Mouse (Mus musculus) forebrain, embryonic 16.5 days (tissue): ENCODE measurements around the gene Mrps36. TPM values are rescaled to one million over a fixed set of nuclear protein-coding genes. Genes with fewer than 3 reads are reported as not detected.
A peak's percentile ranks its signal among the peaks of the same experiment; 100 is the strongest.
"Not testable (repeated sequence)": the region's sequence is repeated elsewhere in the genome, so short reads cannot be mapped to it uniquely, and the experiment has no call there.

Experiments
- ATAC-seq: fragments of 200-750 bp; cut with Nextera tagmentation; 2 replicates; pipeline ENCODE4 v1.8.0; 2017; ENCODE audit warnings: mild to moderate bottlenecking, moderate library complexity
- H3K27ac ChIP-seq: fragments of 300-500 bp; sonication (generic); 2 replicates; pipeline ENCODE4 v1.5.1; 2014; ENCODE audit warnings: low read length, control low read depth
- H3K27me3 ChIP-seq: fragments of 300-500 bp; sonication (generic); replicated peaks from 2 replicates; pipeline ENCODE4 v1.6.1; 2014; ENCODE audit warnings: low read length; ENCODE audit not compliant: control insufficient read depth, insufficient read depth
- H3K36me3 ChIP-seq: fragments of 300-500 bp; sonication (generic); 2 replicates; pipeline ENCODE4 v1.6.1; 2014; ENCODE audit not compliant: control insufficient read depth, insufficient read depth
- H3K4me1 ChIP-seq: fragments of 300-500 bp; sonication (generic); replicated peaks from 2 replicates; pipeline ENCODE4 v1.6.1; 2014; ENCODE audit warnings: low read length; ENCODE audit not compliant: control insufficient read depth, insufficient read depth
- H3K4me2 ChIP-seq: fragments of 300-500 bp; sonication (generic); 2 replicates; pipeline ENCODE4 v1.6.1; 2014; ENCODE audit warnings: mild to moderate bottlenecking, low read length, control low read depth
- H3K4me3 ChIP-seq: fragments of 300-500 bp; sonication (generic); replicated peaks from 2 replicates; pipeline ENCODE4 v1.5.1; 2014; ENCODE audit warnings: mild to moderate bottlenecking, low read length, control low read depth
- H3K9ac ChIP-seq: fragments of 300-500 bp; sonication (generic); replicated peaks from 2 replicates; pipeline ENCODE4 v1.6.1; 2014; ENCODE audit warnings: low read depth, low read length, control low read depth
- H3K9me3 ChIP-seq: fragments of 300-500 bp; sonication (generic); 2 replicates; pipeline ENCODE4 v1.6.1; 2016; ENCODE audit warnings: low read length; ENCODE audit not compliant: control insufficient read depth
- WGBS: fragments of 180-500 bp; shearing (Covaris S2); extraction: QIAGEN DNeasy Blood & Tissue Kit; methylation state at CpG from one replicate; pipeline ENCODE4 v1.1.7; 2014; 5-methylcytosine and 5-hydroxymethylcytosine counted together
- polyA plus RNA-seq: library from polyadenylated mRNA; unstranded; fragments of >200 nt; fragmentation: Nextera tagmentation; extraction: Ambion mirVana; gene quantifications from 2 replicates; pipeline ENCODE4 v1.2.1, GENCODE M21; 2015

Gene Mrps36
- 112 and 119 TPM in 2 replicates for polyA plus RNA-seq

- under 1% methylated on average over 52 of the region's 52 CpGs for WGBS
- H3K9me3 ChIP-seq: no peaks in the 10 kb centered on the region
- no peaks in the 10 kb centered on the region for H3K27me3 ChIP-seq
- peak; percentile 95 for ATAC-seq
- H3K36me3 ChIP-seq: no peaks in the 10 kb centered on the region
- peaks cover 7% of the 10 kb centered on the region for H3K4me1 ChIP-seq
- peak within 1 kb of the TSS; percentile 81 for H3K27ac ChIP-seq
- peak within 1 kb of the TSS; percentile 60 for H3K4me3 ChIP-seq
- peak within 1 kb of the TSS; percentile 70 for H3K9ac ChIP-seq
- H3K4me2 ChIP-seq: peak within 1 kb of the TSS; percentile 69
Measured at GRCm38 (mm10) chr13:100744036-100744744, at the start of gene Mrps36. Gene Mrps36 (minus strand): TSS chr13:100744659.

- 92% methylated on average over 3 of the region's 3 CpGs for WGBS
- ATAC-seq: no peak
- no peak overlapping the region for H3K4me3 ChIP-seq
- H3K27me3 ChIP-seq: no peaks in the 10 kb centered on the region
- no peaks in the 10 kb centered on the region for H3K9me3 ChIP-seq
- no peak overlapping the region for H3K9ac ChIP-seq
- H3K36me3 ChIP-seq: no peaks in the 10 kb centered on the region
- H3K27ac ChIP-seq: no peak overlapping the region
- H3K4me2 ChIP-seq: no peak overlapping the region
- peaks cover 16% of the 10 kb centered on the region for H3K4me1 ChIP-seq
Measured at GRCm38 (mm10) chr13:100789083-100789482, 44.6 kb upstream of the Mrps36 start.

DNA sequence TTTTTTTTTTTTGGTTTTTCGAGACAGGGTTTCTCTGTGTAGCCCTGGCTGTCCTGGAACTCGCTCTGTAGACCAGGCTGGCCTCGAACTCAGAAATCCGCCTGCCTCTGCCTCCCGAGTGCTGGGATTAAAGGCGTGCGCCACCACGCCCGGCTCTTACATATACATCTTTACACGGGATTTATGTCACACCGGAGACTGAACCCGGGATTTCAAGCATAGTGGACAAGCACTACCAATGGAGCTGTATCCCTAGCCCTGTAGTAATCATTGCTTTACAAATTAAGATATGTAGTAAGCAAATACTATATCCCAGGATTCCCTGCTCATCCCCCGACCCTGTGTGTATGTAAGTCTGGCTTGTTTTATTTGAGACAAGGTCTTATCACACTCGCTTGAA lies 43.6 kb upstream of the Mrps36 start:
- ATAC-seq, H3K36me3 ChIP-seq, H3K9me3 ChIP-seq, H3K4me3 ChIP-seq, H3K27me3 ChIP-seq, H3K27ac ChIP-seq, H3K9ac ChIP-seq, H3K4me2 ChIP-seq: not testable (repeated sequence)
- H3K4me1 ChIP-seq: peaks cover 21% of the 10 kb centered on the region
- WGBS: 97% methylated on average over 11 of the region's 14 CpGs

- no peaks in the 10 kb centered on the region for H3K27me3 ChIP-seq
- H3K4me3 ChIP-seq: no peak overlapping the region
- H3K27ac ChIP-seq: no peak overlapping the region
- peaks cover 21% of the 10 kb centered on the region for H3K4me1 ChIP-seq
- WGBS: 73% methylated on average over 6 of the region's 6 CpGs
- no peaks in the 10 kb centered on the region for H3K9me3 ChIP-seq
- H3K4me2 ChIP-seq: no peak overlapping the region
- H3K9ac ChIP-seq: no peak overlapping the region
- no peaks in the 10 kb centered on the region for H3K36me3 ChIP-seq
- ATAC-seq: no peak
Measured at GRCm38 (mm10) chr13:100787316-100788010, 43.0 kb upstream of the Mrps36 start.

DNA sequence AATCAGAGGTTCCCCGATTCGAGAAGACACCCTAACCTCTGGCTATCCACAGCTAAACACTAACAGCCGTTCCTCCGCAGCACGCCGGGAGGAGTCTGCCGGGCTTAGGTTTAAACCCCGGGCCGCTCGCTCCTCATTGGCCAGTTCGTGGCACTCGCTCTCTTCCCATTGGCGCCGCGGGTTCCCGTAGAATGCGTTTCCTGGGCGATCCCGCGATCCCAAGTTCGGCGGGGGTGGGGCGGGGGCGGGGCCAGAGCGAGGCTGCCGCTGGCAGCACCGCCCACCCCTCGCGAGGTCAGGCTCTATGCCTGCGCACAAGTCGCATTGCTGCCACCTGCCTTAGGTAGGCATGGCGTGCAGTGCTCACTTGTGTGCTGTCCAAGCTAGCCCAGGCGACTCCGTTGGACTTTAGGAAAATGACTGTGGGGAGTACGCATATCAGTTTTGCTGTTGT lies 42.0 kb upstream of the Mrps36 start, which contains the start of gene Ccnb1:
Ccnb1 (minus strand) TSS at position 157 of the 454 bp plus-strand sequence.
- Histone ChIP-seq H3K4me3 (peak within 1 kb of the TSS; percentile 68), H3K27me3 (no peaks in the 10 kb centered on the region), H3K4me1 (peaks cover 21% of the 10 kb centered on the region), H3K9ac (peak within 1 kb of the TSS; percentile 57), H3K4me2 (peak within 1 kb of the TSS; percentile 96), H3K9me3 (no peaks in the 10 kb centered on the region), H3K27ac (no peak within 1 kb of the TSS), H3K36me3 (no peaks in the 10 kb centered on the region)
- ATAC-seq: peak; percentile 99
- WGBS: under 1% methylated on average over 35 of the region's 35 CpGs

DNA sequence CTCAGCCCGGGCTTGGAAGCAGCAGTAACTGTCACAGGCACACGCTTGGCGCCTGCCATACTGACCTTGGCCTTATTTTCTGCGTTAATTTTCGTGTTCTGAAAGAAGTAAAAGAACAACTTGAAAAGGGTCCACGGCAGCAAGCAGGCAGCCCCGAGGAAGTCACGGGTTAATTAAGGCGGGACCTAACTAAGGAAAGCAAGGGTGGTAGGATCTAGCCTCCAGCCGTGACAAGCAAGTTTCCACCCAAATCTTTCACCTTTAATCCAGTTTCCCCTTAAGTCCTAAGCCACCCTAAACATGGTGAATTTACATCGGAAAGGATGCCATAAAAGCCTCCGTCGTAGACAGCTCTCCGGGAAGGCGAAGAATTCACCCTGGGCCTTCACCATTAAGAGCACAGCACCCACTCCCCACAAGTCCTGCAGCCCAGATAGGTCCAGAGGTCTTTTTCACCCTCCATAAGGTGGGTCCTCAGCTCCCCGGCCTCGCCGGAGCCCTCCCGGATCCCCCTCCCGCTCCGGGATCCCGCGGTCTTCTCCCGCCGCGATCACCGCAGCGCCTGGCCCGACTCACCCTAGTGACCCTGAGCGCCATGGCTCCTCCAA lies 41.5 kb upstream of the Mrps36 start:
- H3K9me3 ChIP-seq: no peaks in the 10 kb centered on the region
- under 1% methylated on average over 30 of the region's 30 CpGs for whole genome bisulfite sequencing
- peak overlapping the region; percentile 57 for H3K9ac ChIP-seq
- ATAC-seq: peak; percentile 31
- H3K4me3 ChIP-seq: peak overlapping the region; percentile 68
- no peaks in the 10 kb centered on the region for H3K27me3 ChIP-seq
- peaks cover 21% of the 10 kb centered on the region for H3K4me1 ChIP-seq
- no peaks in the 10 kb centered on the region for H3K36me3 ChIP-seq
- peak overlapping the region; percentile 96 for H3K4me2 ChIP-seq
- H3K27ac ChIP-seq: no peak overlapping the region

DNA sequence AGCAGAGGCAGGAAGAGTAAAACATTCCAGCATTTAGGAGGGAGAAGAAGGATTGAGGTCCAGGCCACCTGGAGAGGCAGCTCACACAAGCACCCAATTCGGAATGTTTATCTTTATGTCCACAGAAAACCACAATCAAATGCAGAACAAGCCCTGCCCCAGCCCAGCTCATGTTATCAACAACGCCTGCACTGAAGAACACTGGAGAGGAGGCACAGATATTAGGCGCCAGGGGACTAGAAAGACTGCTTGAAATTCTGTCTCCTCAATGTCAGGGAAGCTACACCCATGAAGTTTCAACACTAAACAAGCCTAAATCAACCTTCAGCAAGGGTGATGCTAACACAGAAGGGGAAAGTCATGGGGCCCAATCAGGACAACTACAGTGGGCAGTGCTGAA lies 33.0 kb upstream of the Mrps36 start:
- Histone ChIP-seq H3K36me3 (no peaks in the 10 kb centered on the region), H3K27ac (no peak overlapping the region), H3K4me2 (no peak overlapping the region), H3K9me3 (no peaks in the 10 kb centered on the region), H3K9ac (no peak overlapping the region), H3K4me1 (peaks cover 9% of the 10 kb centered on the region), H3K27me3 (no peaks in the 10 kb centered on the region), H3K4me3 (no peak overlapping the region)
- ATAC-seq: no peak
- WGBS: 82% methylated on average over 3 of the region's 3 CpGs

DNA sequence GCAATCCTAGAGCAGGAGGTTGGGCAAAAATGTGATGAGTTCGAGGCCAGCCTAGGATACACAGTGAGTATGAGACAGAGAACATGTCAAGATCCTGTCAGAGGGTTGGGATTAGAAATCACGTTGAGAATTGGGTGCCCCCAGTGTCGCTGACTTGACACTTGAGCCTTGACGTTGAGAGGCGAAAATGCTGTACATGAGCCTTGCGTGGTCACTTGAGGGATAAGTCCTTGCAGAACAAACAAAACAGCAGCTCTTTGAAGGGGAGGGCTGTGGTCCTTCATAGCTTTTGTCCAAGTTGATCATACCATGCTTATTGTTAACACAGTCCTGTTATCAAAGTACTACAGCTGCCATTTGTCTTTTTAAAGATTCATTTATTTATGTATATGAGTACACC lies 32.3 kb upstream of the Mrps36 start:
- WGBS: 62% methylated on average over 6 of the region's 6 CpGs
- peaks cover 9% of the 10 kb centered on the region for H3K4me1 ChIP-seq
- no peaks in the 10 kb centered on the region for H3K27me3 ChIP-seq
- no peak overlapping the region for H3K9ac ChIP-seq
- no peak overlapping the region for H3K4me2 ChIP-seq
- no peak overlapping the region for H3K27ac ChIP-seq
- H3K9me3 ChIP-seq: no peaks in the 10 kb centered on the region
- H3K36me3 ChIP-seq: no peaks in the 10 kb centered on the region
- ATAC-seq: no peak
- H3K4me3 ChIP-seq: no peak overlapping the region

DNA sequence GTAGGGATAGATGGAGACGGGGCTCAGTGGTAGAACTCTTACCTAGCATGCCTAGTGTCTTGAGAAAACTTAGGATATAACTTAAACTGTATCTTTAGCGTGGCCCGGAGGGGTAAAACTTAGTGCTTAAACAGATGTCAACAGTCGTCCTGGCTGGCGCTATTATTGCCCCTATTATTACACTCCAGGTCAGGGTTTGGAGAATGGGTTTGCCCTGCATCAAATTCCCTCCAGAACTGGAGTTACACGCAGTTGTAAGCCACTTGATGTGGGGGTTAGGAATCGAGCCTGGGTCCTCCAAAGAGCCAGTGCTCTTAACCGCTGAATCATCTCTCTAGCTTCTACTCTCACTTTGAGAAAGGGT lies 31.6 kb upstream of the Mrps36 start:
- peak; percentile 26 for ATAC-seq
- Histone ChIP-seq H3K27me3 (no peaks in the 10 kb centered on the region), H3K27ac (no peak overlapping the region), H3K4me3 (peak overlapping the region; percentile 65), H3K4me1 (peaks cover 9% of the 10 kb centered on the region), H3K36me3 (no peaks in the 10 kb centered on the region), H3K9ac (0 out of 2 replicates have a peak overlapping the region, but pooled peaks have one; percentile 5), H3K4me2 (peak overlapping the region; percentile 93), H3K9me3 (no peaks in the 10 kb centered on the region)
- 15% methylated on average over 8 of the region's 8 CpGs for WGBS
